Mouse (Mus musculus) c-Kit-positive CD71-negative TER-119-negative erythroid progenitor cells, embryonic 14.5 days (primary cell): Measurements from ENCODE around the gene Olfr139.

Experiments
- DNase-seq: peaks from one replicate; pipeline ENCODE4 v3.0.0-alpha.2; 2013; ENCODE audit warnings: low read depth

Gene Olfr139

DNA sequence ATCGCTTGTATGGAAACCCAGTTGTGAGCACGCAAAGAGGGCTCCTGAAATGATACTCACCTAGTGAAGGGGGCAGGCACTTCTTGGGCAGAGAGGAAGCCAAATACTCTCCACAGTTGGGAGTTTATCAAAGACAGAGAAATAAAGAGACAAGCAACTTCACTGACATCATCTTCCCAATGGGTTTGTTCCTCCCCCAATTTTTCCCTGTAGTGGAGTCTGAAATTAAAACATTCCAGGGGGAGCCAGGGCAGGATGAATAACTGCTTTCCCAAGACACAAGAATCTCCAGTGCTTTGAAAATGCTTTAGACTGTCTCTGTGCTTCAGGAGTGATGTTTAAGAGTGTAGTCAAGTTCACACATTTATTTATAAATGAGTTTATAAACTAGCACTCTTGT lies at the start of gene Olfr139, which contains the start of gene Olfr399:
Gene Olfr139 (minus strand): TSS at position 101 of the 400 bp plus-strand sequence.
Gene Olfr399 (minus strand): TSS at position 165 of the 400 bp plus-strand sequence.
- no peak for DNase-seq

DNA sequence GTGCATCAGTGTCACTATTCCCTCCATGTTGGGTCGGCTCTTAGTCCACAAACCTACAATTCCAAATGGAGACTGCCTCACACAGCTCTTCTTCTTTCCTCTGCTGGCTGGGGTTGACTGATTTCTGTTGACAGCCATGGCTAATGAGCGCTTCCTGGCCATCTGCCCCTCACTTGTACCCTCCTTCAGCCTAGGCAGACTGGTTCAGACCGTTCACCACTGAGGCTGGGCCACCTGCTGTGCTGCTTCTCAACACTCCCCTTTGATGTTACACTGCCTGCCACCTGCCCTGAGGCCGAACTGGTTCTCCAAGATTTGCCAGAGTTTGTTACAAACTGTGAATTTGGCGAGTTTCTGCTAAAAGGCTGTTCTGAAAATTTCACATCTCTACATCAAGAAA lies 48.7 kb upstream of the Olfr139 start:
- DNase-seq, result no peak

DNA sequence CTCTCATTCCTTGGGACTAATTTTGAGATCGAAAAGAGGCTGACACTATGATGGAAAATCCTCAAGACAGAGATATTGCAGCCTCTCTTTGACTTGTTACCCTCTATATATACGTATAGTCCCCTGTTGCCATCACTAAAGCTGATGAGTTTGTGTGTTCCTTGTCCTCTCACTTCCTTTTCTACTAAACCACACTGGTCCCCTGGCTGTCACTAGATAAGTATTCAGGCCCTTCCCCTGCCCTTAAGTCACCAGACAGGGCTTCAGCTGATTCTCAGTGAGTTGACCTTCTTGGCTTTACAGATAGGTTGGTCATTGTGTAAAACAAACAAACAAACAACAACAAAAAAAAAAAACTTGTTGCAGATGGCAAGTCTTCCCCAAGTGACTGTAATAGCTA lies 45.2 kb upstream of the Olfr139 start:
- no peak for DNase-seq

DNA sequence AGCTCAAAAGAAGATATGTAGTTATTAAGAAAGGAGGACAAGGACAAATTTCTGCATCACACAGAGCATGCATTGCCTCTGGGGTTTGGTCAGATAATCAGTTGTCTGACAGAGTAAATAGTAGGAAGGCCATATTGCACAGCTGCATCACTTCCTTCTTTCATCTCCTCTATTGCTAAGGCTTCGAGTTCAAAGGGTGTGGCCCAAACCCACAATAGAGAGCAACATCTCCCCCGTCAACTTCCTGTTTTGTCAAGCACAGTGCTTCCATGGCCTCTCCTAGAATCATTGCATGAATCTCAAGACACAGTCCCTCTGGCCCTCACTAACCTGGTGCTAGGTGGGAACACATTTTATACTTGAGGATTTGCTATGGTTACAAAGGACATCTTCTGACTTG lies 44.4 kb upstream of the Olfr139 start:
- no peak for DNase-seq

DNA sequence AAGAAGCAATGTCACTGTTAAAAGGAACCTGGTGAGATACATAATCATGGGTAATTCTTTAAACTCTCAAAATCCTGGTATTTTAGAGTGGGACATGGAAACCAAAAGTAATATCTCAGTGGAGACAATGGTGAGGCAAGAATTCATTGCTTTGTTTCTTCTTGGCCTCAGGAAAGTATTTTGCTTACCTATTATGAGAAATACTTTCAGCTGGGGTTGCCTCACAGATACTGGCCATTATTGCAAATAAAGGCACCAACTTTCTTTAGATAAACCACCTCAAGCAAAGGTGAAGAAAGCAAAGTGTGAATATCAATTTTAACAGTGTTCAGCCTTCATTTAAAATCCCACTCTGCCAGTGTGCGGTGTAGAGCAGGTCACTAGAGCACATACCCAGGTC lies 13.3 kb upstream of the Olfr139 start, which contains the start of gene Zfp616:
Gene Zfp616 (plus strand): TSS at position 301 of the 400 bp plus-strand sequence.
- DNase-seq, result no peak

DNA sequence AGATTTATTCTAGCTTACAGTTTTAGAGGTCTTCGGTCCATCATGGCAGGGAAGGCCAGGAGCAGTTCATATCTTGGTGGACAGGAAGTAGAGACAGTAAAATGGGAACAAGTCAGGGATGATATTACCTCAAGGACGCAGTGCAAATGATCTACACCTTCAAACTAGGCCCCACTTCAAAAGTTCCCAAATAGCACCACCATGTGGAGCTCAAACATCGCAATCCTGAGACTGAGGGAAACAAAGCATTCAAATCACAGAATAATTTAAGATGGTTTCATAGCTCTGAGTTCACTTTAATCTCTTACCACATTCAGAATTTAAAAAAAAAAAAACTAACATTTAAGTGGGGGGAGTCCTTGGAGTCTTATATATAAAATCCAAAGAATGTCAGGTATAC lies 5.0 kb downstream of the Olfr139 start:
- DNase-seq, result no peak
